Mouse (Mus musculus): Measurements from ENCODE around the gene 2300002M23Rik. TPM values are rescaled to one million over a fixed set of nuclear protein-coding genes. Genes with fewer than 3 reads are reported as not detected.

2300002M23Rik gene
- polyA plus RNA-seq (2012; rRNA removed), result 1.3 and 7.4 TPM in 2 replicates

DNA sequence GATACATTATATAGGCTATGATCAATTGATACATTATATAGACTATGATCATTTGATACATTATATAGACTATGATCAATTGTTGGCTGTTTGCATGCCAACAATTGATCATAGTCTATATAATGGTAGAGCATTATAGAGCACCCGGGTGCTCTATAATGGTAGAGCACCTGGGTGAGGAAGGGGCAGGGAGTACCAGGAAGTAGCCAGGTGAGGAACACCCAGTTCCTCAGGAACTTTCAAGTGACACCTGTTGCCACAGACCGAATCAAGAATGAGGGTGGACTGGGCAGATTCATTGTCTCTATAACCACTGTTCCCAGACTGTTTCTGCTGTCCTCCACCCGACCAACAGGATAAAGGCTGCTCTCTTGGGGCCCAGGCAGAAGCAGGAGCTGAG is at the start of gene 2300002M23Rik:
TSS of gene 2300002M23Rik (plus strand) at position 301 of the 400 bp plus-strand sequence.
- DNase-seq (ENCODE audit: low read depth), result no peak

DNA sequence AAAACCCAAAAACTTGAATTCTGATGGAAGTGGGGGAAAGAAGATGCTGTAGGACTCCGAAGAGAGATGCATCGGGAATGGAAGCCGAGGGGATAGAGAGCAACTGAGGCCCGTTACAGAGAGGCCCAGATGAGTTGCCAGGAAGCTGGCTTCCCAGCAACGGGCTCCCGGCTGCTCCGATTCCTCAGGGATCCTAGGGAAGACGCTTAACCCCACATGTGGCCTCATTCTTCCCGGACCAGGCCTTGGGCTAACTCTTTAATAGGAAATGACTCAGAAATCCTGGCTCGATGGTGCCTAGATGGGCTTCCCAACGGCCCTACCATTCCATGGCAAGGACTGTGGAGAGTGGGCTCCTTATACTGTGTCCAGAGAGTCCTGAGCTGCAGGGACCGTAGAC is 49.7 kb upstream of the 2300002M23Rik start:
- DNase-seq (ENCODE audit: low read depth), result no peak

DNA sequence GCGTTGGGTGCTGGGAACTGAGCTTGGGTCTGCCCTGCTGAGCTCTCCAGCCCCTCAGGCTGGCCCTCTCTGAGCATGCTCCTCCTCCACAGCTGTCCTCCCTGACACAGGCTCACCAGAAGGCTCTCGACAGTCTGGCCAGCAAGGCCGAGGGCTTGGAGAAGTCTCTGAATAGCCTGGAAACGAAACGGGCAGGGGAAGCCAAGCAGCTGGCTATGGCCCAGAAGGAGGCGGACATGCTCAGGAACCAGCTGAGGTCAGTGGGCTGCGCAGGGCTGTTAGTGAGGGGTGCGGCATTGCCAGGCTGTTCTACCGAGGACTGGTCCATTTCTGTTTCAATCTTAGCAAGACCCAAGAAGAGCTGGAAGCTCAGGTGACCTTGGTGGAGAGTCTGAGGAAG is 42.9 kb upstream of the 2300002M23Rik start:
- no peak for DNase-seq (ENCODE audit: low read depth)

DNA sequence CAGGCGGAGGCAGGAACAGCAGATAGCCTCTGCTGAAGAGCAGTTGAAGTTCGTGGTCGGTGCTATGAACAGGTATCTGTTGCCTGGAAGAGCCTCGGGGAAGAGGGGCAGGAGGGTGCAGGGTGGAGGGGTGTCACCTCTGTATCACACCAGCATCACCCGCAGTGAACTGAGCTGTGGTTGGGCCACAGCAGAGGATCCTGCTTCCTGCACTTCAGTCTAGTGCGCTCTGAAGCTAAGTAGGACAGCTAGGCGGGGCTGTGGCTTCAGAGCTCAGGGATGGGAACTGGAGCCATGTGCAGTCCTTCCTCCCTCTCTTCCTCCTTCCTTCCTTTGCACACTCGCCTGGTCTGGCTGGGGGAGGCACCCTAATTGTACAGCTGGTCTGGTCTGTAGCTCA is 40.6 kb upstream of the 2300002M23Rik start:
- no peak for DNase-seq (ENCODE audit: low read depth)

DNA sequence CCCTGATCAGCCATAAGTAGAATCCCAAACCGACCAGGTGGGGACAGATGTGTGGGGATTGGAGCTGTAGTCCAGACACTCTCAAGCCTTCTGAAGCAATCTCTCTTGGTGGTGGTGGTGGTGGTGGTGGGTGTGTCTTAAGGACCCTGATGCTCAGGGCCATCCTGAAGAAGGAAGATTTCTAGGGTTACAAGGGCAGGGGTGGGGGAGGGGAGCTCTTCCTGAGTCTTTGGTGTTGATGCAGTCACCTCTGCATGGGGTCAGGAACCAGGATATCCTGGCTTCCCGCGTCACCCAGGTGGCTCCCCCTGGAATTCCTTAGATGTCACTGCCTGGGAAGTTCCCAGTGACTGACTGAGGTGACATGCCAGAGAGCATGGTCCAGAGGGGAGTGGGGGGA is 34.9 kb upstream of the 2300002M23Rik start:
- no peak for DNase-seq (ENCODE audit: low read depth)

DNA sequence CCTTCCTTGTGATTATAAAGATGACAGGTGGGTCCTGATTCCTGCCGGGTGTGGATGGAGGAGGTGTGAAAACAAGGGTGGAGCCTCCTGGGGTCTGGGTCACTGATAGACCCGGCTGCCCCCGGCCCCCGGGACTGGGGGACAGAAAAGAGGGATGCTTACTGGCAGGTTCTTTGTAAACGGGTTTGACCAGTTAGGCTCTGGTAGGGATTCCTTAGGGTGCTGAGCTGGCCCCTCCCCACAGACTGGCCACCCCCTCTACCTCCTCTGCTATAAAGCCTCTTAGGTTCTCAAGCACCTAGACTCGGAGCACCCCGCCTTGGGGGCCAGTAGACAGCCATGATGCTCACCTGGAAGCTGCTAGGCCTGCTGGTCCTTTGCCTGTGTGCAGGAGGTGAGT is 34.3 kb upstream of the 2300002M23Rik start, which contains the start of gene Psors1c2:
TSS of gene Psors1c2 (plus strand) at position 301 of the 400 bp plus-strand sequence.
- DNase-seq (ENCODE audit: low read depth), result no peak

DNA sequence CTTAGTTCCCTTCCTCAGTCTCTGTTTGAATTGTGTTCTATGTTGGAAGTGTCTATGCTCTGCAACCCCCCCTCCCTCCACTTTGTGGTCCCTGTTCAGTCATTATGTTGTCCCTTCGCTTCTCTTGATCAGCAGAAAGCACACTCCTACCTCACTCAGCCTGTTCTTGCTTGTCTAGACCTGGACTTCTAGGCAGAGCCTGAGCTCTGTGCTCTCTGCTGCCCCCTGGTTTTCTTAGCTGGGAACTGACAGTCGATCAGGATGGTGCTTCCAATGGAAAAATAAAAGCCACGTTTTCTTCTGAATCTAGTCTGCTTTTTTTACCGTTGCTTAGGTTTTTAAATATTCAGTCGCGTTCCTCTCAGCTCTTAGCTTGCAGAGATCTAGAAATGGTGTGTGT is 32.9 kb upstream of the 2300002M23Rik start:
- no peak for DNase-seq (ENCODE audit: low read depth)

DNA sequence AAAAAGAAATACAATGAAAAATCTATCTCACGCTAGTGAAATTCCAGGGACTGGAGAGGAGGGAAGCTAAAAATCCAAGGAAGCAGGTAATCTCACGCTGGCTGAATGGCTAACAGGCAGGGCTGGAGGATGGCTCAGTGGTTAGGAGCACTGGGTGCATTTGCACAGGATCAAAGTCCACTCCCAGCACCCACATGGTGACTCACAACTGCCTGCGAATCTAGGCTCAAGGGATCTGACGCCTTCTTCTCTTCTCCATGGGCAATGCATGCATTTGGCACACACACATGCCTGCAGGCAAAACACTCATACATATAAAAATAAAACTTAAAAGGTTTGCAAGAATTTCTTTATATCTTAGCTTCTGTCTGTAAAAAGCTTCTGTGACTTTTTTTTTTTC is 29.8 kb upstream of the 2300002M23Rik start:
- no peak for DNase-seq (ENCODE audit: low read depth)

DNA sequence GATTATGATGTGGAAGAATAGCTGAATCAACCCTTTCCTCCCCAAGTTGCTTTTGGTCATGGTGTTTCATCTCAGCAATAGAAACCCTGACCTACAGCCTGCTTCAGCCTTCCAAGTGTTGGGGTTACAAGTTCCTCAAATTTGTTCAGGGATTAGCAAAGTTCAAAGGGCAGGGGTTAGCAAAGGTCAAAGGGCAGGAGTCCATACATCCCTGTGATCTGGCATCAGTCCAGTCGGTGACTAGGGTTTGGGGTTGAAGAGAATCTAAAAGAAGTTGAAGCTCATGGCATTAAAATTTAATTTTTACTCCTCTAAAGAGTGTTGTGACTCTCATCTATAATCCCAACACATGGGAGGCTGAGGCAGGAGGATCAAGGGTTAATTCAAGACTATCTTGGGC is 28.8 kb upstream of the 2300002M23Rik start:
- no peak for DNase-seq (ENCODE audit: low read depth)

DNA sequence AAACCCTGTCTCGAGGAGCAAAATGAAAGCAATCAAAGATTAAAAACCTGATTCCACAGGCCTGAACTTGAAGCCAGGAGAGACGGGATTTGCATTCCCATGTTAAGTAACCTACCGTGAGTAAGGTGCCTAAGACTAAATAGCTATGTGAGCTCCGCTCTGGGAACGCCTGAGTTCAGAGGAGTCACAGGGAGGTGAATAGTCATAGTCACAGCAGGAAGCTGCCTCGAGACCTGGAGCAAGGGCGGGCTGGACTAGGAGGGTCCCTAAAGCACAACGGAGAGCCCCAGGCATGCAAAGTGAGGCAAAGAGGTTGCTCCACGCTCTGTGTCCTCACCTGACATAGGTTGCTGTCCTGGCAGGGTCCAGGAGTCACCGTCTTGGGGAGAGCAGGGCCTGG is 27.7 kb upstream of the 2300002M23Rik start:
- no peak for DNase-seq (ENCODE audit: low read depth)

DNA sequence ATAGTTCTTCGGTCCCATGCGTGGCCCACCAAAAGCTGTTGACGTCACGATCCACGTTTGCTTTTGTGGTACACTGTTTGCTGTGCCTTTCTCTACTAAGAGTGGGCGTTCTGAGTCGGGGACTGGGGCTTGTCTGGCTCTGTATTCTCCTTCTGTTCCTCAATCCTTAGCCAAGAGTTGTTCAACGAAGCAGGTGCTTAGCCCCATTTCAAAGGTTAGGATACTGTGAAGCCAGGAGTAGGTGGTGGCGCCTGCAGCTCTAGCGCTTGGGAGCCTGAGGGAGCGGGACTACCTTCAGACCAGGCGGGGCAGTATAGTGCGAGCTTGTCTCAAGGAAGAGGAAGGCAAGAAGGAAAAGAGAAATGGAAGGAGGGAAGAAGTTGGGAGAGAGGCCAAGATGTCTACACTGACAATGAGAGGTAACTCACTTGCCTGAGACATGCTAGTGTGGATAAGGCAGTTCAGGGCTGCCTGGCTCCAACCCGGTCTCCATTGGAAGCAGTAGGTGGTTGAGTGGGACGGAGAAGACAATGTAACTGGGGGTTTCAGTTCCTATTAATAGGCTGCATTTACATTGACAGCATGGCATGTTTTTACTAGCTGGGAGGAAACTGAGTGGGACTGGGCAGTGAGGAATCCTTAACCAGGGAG is 24.4 kb upstream of the 2300002M23Rik start:
- no peak for DNase-seq (ENCODE audit: low read depth)

DNA sequence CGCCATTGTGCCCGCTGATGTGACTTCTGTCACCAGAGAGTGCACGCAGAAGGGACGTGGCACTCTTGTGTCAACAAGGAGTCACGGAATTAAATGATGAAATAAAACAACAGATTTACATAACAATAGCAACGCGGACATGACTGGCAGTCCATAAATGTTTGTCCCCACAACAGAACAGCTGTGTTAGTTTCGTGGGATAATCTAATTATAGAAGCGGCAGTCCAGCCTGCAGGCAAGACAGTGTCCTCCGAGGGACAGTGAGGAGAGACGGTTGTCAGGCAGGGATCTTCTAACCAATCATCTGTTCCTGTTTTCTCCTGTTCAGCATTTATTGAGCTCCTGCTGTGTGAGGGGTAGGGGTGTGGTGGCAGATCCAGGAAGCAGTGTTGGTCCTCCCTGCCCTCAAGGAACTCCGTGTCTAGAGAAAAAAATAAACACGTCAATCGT is 23.8 kb upstream of the 2300002M23Rik start:
- no peak for DNase-seq (ENCODE audit: low read depth)

DNA sequence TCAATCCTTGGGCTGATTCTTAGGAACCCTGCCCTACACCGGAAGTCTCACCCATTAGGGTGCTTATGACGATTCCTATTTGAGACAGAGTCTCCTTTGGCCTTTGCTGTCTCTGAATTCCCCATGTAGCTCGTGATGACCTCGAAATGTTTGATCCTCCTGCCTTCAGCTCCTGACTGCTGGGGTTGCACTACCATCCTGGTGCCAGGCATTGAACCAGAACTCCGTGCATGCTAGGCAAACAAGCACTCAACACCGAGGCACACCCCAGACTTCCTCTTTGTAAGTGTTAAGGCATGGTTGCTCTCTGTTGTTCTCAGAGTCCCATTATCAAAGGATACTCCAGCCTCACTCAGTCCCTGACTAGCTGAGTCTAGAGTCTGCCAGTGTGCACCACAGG is 23.2 kb upstream of the 2300002M23Rik start:
- no peak for DNase-seq (ENCODE audit: low read depth)

DNA sequence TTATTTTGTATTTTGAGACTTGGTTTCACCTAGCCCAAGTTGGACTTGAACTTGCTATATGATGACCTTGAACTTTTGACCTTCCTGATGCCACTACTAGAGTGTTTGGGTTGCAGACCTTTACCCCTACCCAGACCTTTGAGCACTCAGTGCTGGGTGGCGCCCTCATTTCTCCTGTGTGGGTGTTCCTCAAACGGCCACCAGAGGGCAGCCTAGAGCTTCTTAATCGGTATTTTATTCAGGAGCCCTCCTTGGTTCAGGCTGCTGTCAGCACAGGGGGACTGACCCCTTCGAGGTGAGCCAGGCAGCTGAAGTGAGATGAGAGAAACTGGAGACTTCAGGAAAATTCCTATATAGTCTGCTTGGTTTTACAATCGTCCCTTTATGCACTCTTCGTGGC is 22.6 kb upstream of the 2300002M23Rik start:
- no peak for DNase-seq (ENCODE audit: low read depth)

DNA sequence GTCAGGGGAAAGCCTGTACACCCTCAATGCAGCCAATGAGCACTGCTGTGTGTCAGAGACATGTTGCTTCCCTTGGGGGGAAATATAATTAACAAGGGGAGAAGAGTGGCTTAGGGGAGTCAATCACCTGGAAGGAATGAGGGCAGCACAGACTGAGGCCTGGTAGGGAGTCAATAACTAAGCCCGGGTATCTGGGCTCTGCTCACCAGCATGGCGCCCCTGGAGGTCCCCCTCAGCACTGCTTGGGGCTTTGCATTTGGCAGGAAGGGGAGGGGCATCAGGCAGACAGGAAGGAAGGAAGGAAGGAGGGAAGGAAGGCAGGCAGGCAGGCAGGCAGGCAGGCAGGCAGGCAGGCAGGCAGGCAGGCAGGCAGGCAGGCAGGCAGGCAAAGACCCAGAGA is 19.8 kb upstream of the 2300002M23Rik start:
- DNase-seq (ENCODE audit: low read depth), result no peak

DNA sequence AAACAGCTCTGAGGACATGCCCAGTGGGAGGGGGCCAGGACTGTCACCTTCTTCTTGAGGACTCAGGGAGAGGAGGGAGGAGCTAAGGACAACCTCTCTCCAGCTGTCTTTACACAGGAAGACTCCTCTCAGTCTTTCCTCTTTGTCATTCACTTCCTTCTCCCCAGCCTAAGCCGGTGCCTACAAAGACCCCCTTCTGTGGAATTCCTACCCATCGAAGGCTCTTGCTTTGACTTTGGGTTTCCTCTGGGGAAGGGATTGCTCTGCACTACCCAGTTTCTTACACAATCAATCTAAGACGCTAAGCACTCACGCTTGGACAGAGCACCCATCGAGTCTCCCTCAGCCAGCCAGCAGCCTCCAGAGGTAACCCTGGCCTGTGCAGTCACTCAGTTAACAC is 18.6 kb upstream of the 2300002M23Rik start:
- DNase-seq (ENCODE audit: low read depth), result no peak

DNA sequence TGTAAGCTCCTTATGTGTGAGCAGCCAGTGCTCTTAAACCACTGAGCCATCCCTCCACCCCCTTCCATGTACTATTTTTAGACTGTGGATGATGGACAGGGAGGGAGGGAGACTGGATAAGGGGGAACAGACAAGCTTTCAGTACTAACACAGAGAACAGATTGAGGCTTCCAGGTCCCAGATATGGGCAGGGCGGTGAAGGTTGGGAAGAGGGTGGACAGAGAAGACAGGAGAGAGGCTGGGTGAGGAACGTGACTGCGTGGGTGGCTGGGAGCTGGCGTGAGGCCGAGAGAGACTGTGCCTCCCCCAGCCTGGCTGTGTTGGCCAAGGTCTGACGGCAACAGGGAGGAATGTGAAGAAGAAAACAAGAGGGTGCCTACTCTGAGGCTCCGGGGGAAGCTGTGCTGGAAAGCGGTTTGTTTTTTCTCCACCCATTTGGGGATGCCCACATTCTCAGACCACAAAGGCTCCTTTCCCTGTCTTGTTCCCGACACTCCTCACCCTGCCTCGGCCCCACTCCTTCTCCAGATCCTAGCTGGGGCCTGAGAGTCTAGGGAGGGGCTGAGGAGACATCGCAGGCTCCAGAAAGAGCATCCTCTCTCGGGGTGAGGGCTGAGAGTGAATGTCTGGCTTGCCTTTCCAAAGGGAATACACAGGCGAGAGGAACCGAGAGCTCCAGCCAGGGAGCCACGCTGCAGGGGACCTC is 17.7 kb upstream of the 2300002M23Rik start:
- DNase-seq (ENCODE audit: low read depth), result no peak

DNA sequence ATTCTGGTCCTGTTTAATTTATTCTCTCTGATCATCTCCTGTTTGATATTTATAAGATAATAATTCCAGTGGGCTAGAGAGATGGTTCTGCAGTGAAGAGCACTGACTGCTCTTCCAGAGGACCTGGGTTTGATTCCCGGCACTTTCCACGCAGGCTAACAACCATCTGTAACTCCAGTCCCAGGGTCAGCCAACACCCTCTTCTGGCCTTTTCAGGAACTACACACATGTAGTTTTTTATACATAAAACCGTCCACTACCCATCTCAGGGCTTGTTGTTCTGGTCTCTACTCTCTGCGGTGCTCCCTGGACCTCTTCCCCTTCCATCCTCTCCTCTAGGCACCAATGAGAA is 17.1 kb upstream of the 2300002M23Rik start:
- no peak for DNase-seq (ENCODE audit: low read depth)

DNA sequence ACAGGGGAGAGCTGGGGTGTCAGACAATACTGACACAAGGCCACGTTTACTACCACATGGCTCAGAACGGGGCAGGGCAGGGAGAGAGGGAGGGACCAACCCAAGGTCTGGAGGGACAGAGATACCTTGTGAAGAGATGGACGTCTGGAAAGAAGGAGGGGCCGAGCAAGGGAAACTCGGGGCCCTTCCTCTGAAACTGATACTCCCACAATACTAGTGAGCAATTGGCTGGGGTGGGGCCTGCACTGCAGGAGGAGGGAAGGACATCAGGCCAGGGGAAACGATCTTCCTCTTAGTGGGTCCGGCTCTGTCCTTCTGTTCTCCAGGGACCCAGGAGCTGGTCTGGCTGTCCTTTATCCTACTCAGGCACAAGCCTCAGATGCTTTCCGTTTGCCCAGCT is 16.4 kb upstream of the 2300002M23Rik start:
- DNase-seq (ENCODE audit: low read depth), result no peak

DNA sequence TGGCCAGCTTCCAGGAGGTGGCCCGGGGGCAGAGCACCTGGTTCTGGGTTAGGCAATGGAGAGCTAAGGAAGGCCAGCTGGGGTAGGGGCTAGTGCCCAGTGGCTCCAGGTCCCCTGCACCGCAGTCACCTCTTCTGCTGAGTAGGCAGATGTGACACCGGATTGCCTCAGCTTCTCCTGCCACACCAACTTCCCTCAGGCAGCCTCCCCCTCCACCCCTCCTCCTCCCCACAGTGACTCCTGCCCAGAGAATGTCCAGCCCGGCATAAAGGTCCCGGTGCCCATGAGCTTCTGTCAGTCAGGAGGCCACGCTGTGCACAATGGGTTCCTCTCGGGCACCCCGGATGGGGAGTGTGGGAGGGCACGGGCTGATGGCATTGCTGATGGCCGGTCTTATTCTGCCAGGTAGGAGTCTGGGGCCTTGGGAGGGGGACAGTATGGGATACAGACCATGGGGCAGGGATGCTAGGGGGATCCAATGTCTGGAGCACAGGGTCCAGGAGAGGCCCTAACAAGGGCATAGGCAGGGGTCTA is 15.3 kb upstream of the 2300002M23Rik start, which contains the start of gene Cdsn:
TSS of gene Cdsn (plus strand) at position 248 of the 534 bp plus-strand sequence.
- DNase-seq (ENCODE audit: low read depth), result no peak

DNA sequence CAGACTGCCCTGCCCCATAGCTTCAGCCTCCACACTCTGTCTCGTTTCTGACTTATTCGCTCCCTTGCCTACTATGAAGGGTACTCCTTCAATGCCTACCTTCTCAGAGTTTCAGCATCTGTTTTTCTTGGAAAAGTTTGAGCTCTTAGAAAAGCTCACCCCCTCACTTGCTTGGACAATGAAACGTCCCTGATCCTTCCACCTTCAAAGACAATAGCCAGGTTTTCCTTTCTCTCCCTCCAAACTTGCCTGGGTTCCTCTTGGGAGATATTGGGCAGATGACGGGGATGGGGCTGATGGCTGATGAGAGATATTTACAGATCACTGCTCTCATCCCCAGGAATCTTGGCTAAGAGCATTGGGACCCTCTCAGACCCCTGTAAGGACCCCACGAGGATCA is 12.9 kb upstream of the 2300002M23Rik start:
- no peak for DNase-seq (ENCODE audit: low read depth)

DNA sequence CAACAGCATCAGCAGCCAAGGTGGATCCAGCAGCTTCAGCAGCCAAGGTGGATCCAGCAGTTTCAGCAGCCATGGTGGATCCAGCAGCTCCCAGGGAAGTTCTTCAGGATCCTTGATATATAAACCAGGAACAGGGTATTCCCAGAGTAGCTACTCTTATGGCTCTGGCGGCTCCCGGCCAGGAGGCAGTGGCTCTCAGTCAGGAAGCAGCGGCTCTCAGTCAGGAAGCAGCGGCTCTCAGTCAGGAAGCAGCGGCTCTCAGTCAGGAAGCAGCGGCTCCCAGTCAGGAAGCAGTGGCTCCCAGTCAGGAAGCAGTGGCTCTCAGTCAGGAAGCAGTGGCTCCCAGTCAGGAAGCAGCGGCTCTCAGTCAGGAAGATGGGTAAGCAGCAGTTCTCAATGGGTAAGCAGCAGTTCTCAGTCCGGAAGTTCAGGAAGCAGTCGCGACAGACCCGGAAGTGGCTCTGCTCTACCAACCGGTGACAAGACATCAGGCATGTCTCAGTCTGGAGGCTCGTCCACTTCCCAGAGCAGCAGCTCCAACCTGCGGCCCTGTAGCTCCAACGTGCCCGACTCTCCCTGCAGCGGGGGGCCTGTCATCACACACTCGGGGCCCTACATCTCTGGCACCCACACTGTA is 12.4 kb upstream of the 2300002M23Rik start:
- DNase-seq (ENCODE audit: low read depth), result no peak

All from gonadal fat pad, adult 2 months (tissue).